Mouse (Mus musculus) neutrophil, adult 65 days (primary cell): ENCODE data around the gene Gm13272. TPM values are rescaled to one million over a fixed set of nuclear protein-coding genes. Genes with fewer than 3 reads are reported as not detected.

Source experiments
- total RNA-seq: library from RNA; stranded (reverse); gene quantifications from 2 replicates; pipeline ENCODE4 v1.2.4, GENCODE M21; 2023

Gene Gm13272
- not detected in 2 replicates for total RNA-seq

DNA sequence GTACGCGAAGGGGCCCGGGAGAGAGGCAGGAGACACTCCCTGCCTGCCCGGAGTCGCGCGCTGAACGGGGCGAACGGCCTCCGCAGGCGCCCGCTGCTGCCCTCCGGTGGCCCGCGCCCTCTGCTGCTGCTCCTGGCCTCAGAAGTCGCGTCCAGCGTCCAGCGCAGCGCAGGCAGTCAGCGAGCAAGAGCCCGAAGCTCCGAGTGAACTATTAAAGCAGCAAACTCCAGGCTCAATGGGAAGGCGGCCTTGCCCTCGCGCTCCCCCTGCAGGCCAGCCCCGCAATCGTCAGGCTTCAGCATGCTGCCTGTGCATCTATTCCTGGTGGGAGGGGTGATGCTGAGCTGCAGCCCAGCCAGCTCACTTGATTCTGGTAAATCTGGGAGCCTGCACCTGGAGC, at the start of gene Gm13272:
Gene Gm13272 (plus strand): TSS at position 301 of the 400 bp plus-strand sequence.

DNA sequence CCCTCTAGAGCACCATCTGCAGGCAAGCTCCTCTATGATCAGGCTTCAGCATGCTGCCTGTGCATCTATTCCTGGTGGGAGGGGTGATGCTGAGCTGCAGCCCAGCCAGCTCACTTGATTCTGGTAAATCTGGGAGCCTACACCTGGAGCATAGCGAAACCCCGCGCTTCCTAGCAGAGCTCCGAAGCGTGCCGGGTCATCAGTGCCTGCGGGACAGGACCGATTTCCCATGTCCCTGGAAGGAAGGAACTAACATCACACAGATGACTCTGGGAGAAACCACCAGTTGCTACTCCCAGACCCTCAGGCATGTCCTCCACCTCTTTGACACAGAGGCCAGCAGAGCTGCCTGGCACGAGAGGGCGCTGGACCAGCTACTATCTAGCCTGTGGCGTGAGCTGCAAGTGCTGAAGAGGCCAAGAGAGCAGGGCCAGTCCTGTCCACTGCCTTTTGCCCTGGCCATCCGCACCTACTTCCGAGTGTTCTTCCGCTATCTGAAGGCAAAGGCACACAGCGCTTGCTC, 24.8 kb upstream of the Gm13272 start, which contains the start of gene Gm13271:
Gene Gm13271 (plus strand): TSS at position 51 of the 523 bp plus-strand sequence.

GRCm38 (mm10) chr4:88759610-88760268, 19.9 kb upstream of the Gm13272 start, which contains the start of gene Gm13283:
TSS of gene Gm13283 (plus strand) at chr4:88760119.

GRCm38 (mm10) chr4:88773534-88773933, 6.1 kb upstream of the Gm13272 start, which contains the start of gene Gm13290:
TSS of gene Gm13290 (plus strand) at chr4:88773834.

GRCm38 (mm10) chr4:88776622-88777021, 3.0 kb upstream of the Gm13272 start, which contains the start of gene Gm13289:
TSS of gene Gm13289 (plus strand) at chr4:88776922.

GRCm38 (mm10) chr4:88781831-88782230, 2.2 kb downstream of the Gm13272 start, which contains the start of gene Ifnz:
TSS of gene Ifnz (plus strand) at chr4:88782131.

DNA sequence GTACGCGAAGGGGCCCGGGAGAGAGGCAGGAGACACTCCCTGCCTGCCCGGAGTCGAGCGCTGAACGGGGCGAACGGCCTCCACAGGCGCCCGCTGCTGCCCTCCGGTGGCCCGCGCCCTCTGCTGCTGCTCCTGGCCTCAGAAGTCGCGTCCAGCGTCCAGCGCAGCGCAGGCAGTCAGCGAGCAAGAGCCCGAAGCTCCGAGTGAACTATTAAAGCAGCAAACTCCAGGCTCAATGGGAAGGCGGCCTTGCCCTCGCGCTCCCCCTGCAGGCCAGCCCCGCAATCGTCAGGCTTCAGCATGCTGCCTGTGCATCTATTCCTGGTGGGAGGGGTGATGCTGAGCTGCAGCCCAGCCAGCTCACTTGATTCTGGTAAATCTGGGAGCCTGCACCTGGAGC, 5.8 kb downstream of the Gm13272 start, which contains the start of gene Gm13276:
Gene Gm13276 (plus strand): TSS at position 301 of the 400 bp plus-strand sequence.

GRCm38 (mm10) chr4:88788402-88788801, 8.8 kb downstream of the Gm13272 start, which contains the start of gene Gm13277:
TSS of gene Gm13277 (plus strand) at chr4:88788632.

GRCm38 (mm10) chr4:88791250-88791649, 11.6 kb downstream of the Gm13272 start, which contains the start of gene Gm13278:
TSS of gene Gm13278 (plus strand) at chr4:88791550.

DNA sequence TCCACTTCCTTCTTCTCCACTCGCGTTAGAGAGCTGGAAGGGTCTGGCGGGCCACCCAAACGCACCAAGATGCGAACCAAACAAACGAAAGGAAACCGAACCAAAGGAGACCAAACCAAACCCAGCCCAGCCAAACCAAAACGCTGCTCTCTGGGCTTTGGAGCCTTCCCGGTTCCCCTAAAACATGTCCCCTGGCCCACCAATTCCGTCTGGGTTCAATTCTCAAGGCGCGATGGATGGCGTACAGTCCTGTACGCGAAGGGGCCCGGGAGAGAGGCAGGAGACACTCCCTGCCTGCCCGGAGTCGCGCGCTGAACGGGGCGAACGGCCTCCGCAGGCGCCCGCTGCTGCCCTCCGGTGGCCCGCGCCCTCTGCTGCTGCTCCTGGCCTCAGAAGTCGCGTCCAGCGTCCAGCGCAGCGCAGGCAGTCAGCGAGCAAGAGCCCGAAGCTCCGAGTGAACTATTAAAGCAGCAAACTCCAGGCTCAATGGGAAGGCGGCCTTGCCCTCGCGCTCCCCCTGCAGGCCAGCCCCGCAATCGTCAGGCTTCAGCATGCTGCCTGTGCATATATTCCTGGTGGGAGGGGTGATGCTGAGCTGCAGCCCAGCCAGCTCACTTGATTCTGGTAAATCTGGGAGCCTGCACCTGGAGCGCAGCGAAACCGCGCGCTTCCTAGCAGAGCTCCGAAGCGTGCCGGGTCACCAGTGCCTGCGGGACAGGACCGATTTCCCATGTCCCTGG, 14.5 kb downstream of the Gm13272 start, which contains the start of gene Gm13275:
Gene Gm13275 (plus strand): TSS at position 552 of the 740 bp plus-strand sequence.

DNA sequence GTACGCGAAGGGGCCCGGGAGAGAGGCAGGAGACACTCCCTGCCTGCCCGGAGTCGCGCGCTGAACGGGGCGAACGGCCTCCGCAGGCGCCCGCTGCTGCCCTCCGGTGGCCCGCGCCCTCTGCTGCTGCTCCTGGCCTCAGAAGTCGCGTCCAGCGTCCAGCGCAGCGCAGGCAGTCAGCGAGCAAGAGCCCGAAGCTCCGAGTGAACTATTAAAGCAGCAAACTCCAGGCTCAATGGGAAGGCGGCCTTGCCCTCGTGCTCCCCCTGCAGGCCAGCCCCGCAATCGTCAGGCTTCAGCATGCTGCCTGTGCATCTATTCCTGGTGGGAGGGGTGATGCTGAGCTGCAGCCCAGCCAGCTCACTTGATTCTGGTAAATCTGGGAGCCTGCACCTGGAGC, 17.4 kb downstream of the Gm13272 start, which contains the start of gene Gm13279:
Gene Gm13279 (plus strand): TSS at position 301 of the 400 bp plus-strand sequence.

DNA sequence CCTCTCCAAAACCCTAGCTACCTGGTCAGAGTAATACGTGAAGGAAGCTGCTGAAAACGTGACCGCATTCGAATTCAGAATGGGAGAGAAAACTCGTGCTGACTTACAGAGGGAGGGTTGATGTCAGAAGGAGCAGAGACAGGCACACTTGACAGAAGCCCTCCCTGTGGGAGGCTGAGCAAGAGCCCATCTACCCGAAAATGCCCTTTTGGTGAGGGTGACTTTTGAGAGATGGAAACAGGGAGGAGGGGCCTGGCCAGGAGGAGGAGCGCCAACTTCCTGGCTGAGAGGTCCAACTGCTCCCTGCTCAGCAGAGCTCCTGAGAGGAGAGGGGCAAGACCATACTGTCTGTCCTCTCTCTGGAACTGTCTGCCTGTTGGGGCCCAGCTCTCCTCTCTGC, 19.7 kb downstream of the Gm13272 start, which contains the start of gene Gm13285:
Gene Gm13285 (plus strand): TSS at position 301 of the 400 bp plus-strand sequence.

DNA sequence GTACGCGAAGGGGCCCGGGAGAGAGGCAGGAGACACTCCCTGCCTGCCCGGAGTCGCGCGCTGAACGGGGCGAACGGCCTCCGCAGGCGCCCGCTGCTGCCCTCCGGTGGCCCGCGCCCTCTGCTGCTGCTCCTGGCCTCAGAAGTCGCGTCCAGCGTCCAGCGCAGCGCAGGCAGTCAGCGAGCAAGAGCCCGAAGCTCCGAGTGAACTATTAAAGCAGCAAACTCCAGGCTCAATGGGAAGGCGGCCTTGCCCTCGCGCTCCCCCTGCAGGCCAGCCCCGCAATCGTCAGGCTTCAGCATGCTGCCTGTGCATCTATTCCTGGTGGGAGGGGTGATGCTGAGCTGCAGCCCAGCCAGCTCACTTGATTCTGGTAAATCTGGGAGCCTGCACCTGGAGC, 23.3 kb downstream of the Gm13272 start, which contains the start of gene Gm13287:
Gene Gm13287 (plus strand): TSS at position 301 of the 400 bp plus-strand sequence.

DNA sequence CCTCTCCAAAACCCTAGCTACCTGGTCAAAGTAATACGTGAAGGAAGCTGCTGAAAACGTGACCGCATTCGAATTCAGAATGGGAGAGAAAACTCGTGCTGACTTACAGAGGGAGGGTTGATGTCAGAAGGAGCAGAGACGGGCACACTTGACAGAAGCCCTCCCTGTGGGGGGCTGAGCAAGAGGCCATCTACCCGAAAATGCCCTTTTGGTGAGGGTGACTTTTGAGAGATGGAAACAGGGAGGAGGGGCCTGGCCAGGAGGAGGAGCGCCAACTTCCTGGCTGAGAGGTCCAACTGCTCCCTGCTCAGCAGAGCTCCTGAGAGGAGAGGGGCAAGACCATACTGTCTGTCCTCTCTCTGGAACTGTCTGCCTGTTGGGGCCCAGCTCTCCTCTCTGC, 25.6 kb downstream of the Gm13272 start, which contains the start of gene Gm13288:
Gene Gm13288 (plus strand): TSS at position 301 of the 400 bp plus-strand sequence.

DNA sequence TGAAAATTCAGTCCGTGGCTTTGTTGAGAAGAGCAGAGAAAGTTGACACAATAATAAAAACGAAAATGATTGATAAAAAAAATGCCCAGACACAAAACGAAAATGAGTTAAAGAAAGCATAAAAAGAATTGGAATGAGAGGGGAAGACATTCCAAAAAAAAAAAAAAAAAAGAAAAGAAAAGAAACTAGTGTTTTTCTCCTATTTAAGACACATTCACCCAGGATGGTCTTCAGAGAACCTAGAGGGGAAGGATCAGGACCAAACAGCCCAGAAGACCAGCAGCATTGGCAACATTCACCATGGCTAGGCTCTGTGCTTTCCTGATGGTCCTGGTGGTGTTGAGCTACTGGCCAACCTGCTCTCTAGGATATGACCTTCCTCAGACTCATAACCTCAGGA, 36.3 kb downstream of the Gm13272 start, which contains the start of gene Ifna7:
Gene Ifna7 (plus strand): TSS at position 301 of the 400 bp plus-strand sequence.

GRCm38 (mm10) chr4:88819659-88820058, 40.0 kb downstream of the Gm13272 start, which contains the start of gene Ifna11:
TSS of gene Ifna11 (plus strand) at chr4:88819959.

GRCm38 (mm10) chr4:88827116-88827515, 47.5 kb downstream of the Gm13272 start, which contains the start of gene Ifna6:
TSS of gene Ifna6 (plus strand) at chr4:88827416.

Other genes starting within 250 kb of the Gm13272 start
- not detected in 2 replicates for gene Ifna15, start 221.6 kb upstream of the Gm13272 start, total RNA-seq
- gene Ifna14, start 208.1 kb upstream of the Gm13272 start, total RNA-seq: not detected in 2 replicates
- gene Ifna9, start 187.5 kb upstream of the Gm13272 start, total RNA-seq: not detected in 2 replicates
- gene Ifna12, start 176.5 kb upstream of the Gm13272 start, total RNA-seq: not detected in 2 replicates
- gene C87499, start 145.4 kb upstream of the Gm13272 start, total RNA-seq: not detected in 2 replicates
- not detected in 2 replicates for gene Ifna13, start 135.4 kb upstream of the Gm13272 start, total RNA-seq
- gene Ifna16, start 102.9 kb upstream of the Gm13272 start, total RNA-seq: not detected in 2 replicates
- gene Ifna2, start 95.9 kb upstream of the Gm13272 start, total RNA-seq: not detected in 2 replicates
- gene Ifnab, start 88.5 kb upstream of the Gm13272 start, total RNA-seq: not detected in 2 replicates
- 0.63 TPM in 1 of 2 replicates, not detected in the other for gene Gm26566, start 58.0 kb upstream of the Gm13272 start, total RNA-seq
- gene Klhl9, start 57.4 kb upstream of the Gm13272 start, total RNA-seq: 48.2 and 49.4 TPM in 2 replicates
- not detected in 2 replicates for gene Gm13271, start 25.0 kb upstream of the Gm13272 start, total RNA-seq
- not detected in 2 replicates for gene Gm13283, start 19.7 kb upstream of the Gm13272 start, total RNA-seq
- 0.54 TPM in 1 of 2 replicates, not detected in the other for gene Gm13290, start 6.0 kb upstream of the Gm13272 start, total RNA-seq
- not detected in 2 replicates for gene Gm13289, start 2.9 kb upstream of the Gm13272 start, total RNA-seq
- not detected in 2 replicates for gene Ifnz, start 2.3 kb downstream of the Gm13272 start, total RNA-seq
- not detected in 2 replicates for gene Gm13276, start 5.9 kb downstream of the Gm13272 start, total RNA-seq
- not detected in 2 replicates for gene Gm13277, start 8.8 kb downstream of the Gm13272 start, total RNA-seq
- not detected in 2 replicates for gene Gm13278, start 11.7 kb downstream of the Gm13272 start, total RNA-seq
- gene Gm13275, start 14.6 kb downstream of the Gm13272 start, total RNA-seq: not detected in 2 replicates
- gene Gm13279, start 17.5 kb downstream of the Gm13272 start, total RNA-seq: not detected in 2 replicates
- gene Gm13285, start 19.8 kb downstream of the Gm13272 start, total RNA-seq: 0.45 TPM in 1 of 2 replicates, not detected in the other
- gene Gm13287, start 23.4 kb downstream of the Gm13272 start, total RNA-seq: not detected in 2 replicates
- gene Gm13288, start 25.7 kb downstream of the Gm13272 start, total RNA-seq: not detected in 2 replicates
- not detected in 2 replicates for gene Ifna7, start 36.4 kb downstream of the Gm13272 start, total RNA-seq
- not detected in 2 replicates for gene Ifna11, start 40.1 kb downstream of the Gm13272 start, total RNA-seq
- not detected in 2 replicates for gene Ifna6, start 47.6 kb downstream of the Gm13272 start, total RNA-seq
- not detected in 2 replicates for gene Ifna5, start 55.7 kb downstream of the Gm13272 start, total RNA-seq
- gene Ifna4, start 62.0 kb downstream of the Gm13272 start, total RNA-seq: not detected in 2 replicates
- not detected in 2 replicates for gene Ifna1, start 70.2 kb downstream of the Gm13272 start, total RNA-seq
- gene Ifne, start 100.4 kb downstream of the Gm13272 start, total RNA-seq: not detected in 2 replicates